Mouse (Mus musculus) ES-E14 (cell line): ENCODE data around the gene Pde7b.

Experiments used
- CHD2 ChIP-seq: IDR thresholded peaks from 2 replicates; pipeline ENCODE4 v1.6.1; 2014; ENCODE audit warnings: mild to moderate bottlenecking, low read depth, low read length, inconsistent platforms
- MAFK ChIP-seq: IDR thresholded peaks from 2 replicates; pipeline ENCODE4 v1.6.1; 2014; ENCODE audit warnings: mild to moderate bottlenecking, low read depth, low read length, inconsistent platforms; ENCODE audit not compliant: insufficient read depth
- ZC3H11A ChIP-seq: IDR thresholded peaks from 2 replicates; pipeline ENCODE4 v1.6.1; 2012; ENCODE audit warnings: low read depth, mild to moderate bottlenecking, inconsistent platforms, low read length, borderline replicate concordance
- ZNF384 ChIP-seq: IDR thresholded peaks from 2 replicates; pipeline ENCODE4 v1.6.1; 2012; ENCODE audit warnings: low read depth, low read length, inconsistent platforms

GRCm38 (mm10) chr10:20550161-20550560 is 174.7 kb downstream of the Pde7b start:
- TF ChIP-seq ZNF384 (no peak), ZC3H11A (no peak), CHD2 (no peak), MAFK (no peak)
